Mouse (Mus musculus) left cerebral cortex, adult 18-20 months (tissue): ENCODE measurements at regions not wholly inside any gene's neighbourhood (a gene's known extent, or its start where the extent isn't known, plus 50 kb on each side); places are given as distances from the start of the nearest gene placed in this dataset.

Experiments
- DNase-seq, 2 experiments: peaks; one replicate each; pipeline ENCODE4 v3.0.0; 2021 to 2022; ENCODE audit warnings: low spot score in 2 of 2, mixed read lengths in 1 of 2

GRCm38 (mm10) chr11:15572716-15573115 is 684.8 kb upstream of the Vstm2a start:
- DNase-seq: no peak

- no peak for DNase-seq
Observed at GRCm38 (mm10) chr11:15619963-15620362, 637.6 kb upstream of the Vstm2a start.

- no peak for DNase-seq
Observed at GRCm38 (mm10) chr11:15649025-15649680, 608.4 kb upstream of the Vstm2a start.

- DNase-seq: no peak
Observed at GRCm38 (mm10) chr11:15689073-15689472, 568.5 kb upstream of the Vstm2a start.

GRCm38 (mm10) chr11:15698001-15698756 is 559.3 kb upstream of the Vstm2a start:
- no peak for DNase-seq

- no peak for DNase-seq
Observed at GRCm38 (mm10) chr11:15715987-15716386, 541.5 kb upstream of the Vstm2a start.

- no peak for DNase-seq
Observed at GRCm38 (mm10) chr11:15717536-15717935, 540.0 kb upstream of the Vstm2a start.

- DNase-seq: no peak
Observed at GRCm38 (mm10) chr11:15737621-15738020, 519.9 kb upstream of the Vstm2a start.

- DNase-seq: no peak
Observed at GRCm38 (mm10) chr11:15756006-15756405, 501.5 kb upstream of the Vstm2a start.

- DNase-seq: peak; percentile 18 to 41
Observed at GRCm38 (mm10) chr11:15769651-15770617, 487.6 kb upstream of the Vstm2a start.
